Mouse (Mus musculus): ENCODE measurements around the gene 4833427G06Rik. TPM values are rescaled to one million over a fixed set of nuclear protein-coding genes. Genes with fewer than 3 reads are reported as not detected.

Gene 4833427G06Rik
- polyA plus RNA-seq, 1 experiment from 2014 or later, result not detected

DNA sequence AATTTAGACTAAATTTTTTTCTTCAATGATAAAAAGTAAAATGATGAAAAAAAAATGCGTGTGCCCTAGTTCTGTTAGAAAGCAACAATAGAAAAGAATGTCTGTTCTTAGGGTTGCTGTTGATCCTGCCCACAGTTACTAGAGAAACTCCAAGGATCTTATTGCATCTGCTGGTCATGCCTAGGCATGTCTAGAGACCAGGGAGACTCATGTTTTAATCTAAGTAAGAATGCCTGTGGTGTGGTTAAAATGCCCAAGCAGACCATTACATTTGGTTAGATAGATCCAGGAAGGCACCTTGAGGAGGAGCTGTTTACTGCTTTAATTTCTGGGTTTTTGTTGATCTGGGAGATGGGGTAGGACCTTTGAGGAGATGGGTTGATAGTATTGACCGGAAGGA is 3.9 kb upstream of the 4833427G06Rik start:
- Histone ChIP-seq H3K4me3 (replicated peaks) (no peak overlapping the region), H3K4me2 (no peak overlapping the region), H3K36me3 (no peaks in the 10 kb centered on the region), H3K27me3 (peaks cover 17% of the 10 kb centered on the region), H3K4me1 (replicated peaks) (peaks cover 8% of the 10 kb centered on the region), H3K27ac (no peak overlapping the region), H3K9me3 (no peaks in the 10 kb centered on the region), H3K9ac (replicated peaks) (no peak overlapping the region)
- no peak for ATAC-seq (ENCODE audit: insufficient number of reproducible peaks, insufficient read depth, low FRiP score, low TSS enrichment, low read depth)
- WGBS, result 72% methylated on average over 2 of the region's 2 CpGs

- peak overlapping the region; percentile 99 for H3K4me2 ChIP-seq
- ATAC-seq (ENCODE audit: insufficient number of reproducible peaks, insufficient read depth, low FRiP score, low TSS enrichment, low read depth), result peak; percentile 26; the same call in 1 of the 2 replicates
- WGBS, result 12% methylated on average over 30 of the region's 30 CpGs
- H3K4me1 ChIP-seq (replicated peaks), result peaks cover 8% of the 10 kb centered on the region
- H3K9ac ChIP-seq (replicated peaks), result peak overlapping the region; percentile 71
- H3K4me3 ChIP-seq (replicated peaks), result peak overlapping the region; percentile 55
- H3K9me3 ChIP-seq, result no peaks in the 10 kb centered on the region
- H3K27ac ChIP-seq, result no peak overlapping the region
- H3K36me3 ChIP-seq, result no peaks in the 10 kb centered on the region
- peaks cover 22% of the 10 kb centered on the region for H3K27me3 ChIP-seq
These were observed 2.1 kb upstream of the 4833427G06Rik start for GRCm38 (mm10) chr9:51103808-51104514.

DNA sequence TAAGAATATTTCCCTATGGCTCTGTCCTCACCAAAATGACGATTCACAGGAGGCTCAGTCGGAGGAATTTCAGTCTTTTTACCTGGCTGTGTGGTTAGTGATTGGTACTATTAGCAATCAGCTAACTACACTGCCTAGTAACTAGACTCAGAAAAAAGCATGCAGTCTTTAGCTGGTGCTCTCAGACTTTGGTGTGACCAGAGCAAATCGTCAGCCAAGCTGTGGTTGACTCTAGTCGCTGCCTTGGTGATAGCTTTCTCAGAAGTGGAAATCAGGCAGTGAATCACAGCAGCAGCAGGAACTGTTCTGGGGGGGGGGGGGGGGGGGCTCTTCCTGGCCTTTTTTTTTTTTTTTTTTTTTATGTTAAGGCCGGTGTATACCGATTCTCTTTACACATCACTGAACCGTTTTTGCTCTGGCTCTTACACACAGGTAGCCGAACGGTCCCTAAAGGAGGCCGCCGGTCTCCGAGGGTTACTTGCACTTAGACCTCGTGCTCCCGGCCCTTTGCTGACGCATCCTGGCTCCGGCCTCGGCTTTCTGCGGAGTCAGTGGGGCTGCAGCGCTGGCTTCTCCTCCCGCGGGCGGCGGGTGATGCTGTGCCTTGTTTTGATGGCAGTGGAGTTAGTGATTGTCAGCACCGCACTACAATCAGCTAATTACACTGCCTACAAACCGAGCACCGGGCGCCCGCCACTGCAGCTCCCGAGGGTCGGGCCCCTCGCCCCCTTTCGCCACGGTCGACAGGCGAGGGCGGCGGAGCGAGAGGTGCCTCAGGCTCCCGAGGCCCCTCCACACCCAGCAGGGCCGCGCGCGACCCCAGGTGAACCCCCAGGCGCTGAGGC is 1.3 kb upstream of the 4833427G06Rik start:
- H3K9me3 ChIP-seq, result no peaks in the 10 kb centered on the region
- H3K4me3 ChIP-seq (replicated peaks), result peak overlapping the region; percentile 55
- ATAC-seq (ENCODE audit: insufficient number of reproducible peaks, insufficient read depth, low FRiP score, low TSS enrichment, low read depth), result peak; percentile 73
- peak overlapping the region; percentile 99 for H3K4me2 ChIP-seq
- H3K4me1 ChIP-seq (replicated peaks), result peaks cover 8% of the 10 kb centered on the region
- H3K27ac ChIP-seq, result no peak overlapping the region
- H3K27me3 ChIP-seq, result peaks cover 22% of the 10 kb centered on the region
- WGBS, result 2% methylated on average over 37 of the region's 44 CpGs
- peak overlapping the region; percentile 71 for H3K9ac ChIP-seq (replicated peaks)
- H3K36me3 ChIP-seq, result no peaks in the 10 kb centered on the region

GRCm38 (mm10) chr9:51096306-51096705 is 5.6 kb downstream of the 4833427G06Rik start:
- H3K4me2 ChIP-seq, result no peak overlapping the region
- H3K27me3 ChIP-seq, result peaks cover 6% of the 10 kb centered on the region
- 59% methylated on average over 2 of the region's 2 CpGs for WGBS
- H3K4me3 ChIP-seq (replicated peaks), result no peak overlapping the region
- no peaks in the 10 kb centered on the region for H3K36me3 ChIP-seq
- ATAC-seq (ENCODE audit: insufficient number of reproducible peaks, insufficient read depth, low FRiP score, low TSS enrichment, low read depth), result no peak
- no peak overlapping the region for H3K9ac ChIP-seq (replicated peaks)
- no peak overlapping the region for H3K27ac ChIP-seq
- no peaks in the 10 kb centered on the region for H3K4me1 ChIP-seq (replicated peaks)
- no peaks in the 10 kb centered on the region for H3K9me3 ChIP-seq

DNA sequence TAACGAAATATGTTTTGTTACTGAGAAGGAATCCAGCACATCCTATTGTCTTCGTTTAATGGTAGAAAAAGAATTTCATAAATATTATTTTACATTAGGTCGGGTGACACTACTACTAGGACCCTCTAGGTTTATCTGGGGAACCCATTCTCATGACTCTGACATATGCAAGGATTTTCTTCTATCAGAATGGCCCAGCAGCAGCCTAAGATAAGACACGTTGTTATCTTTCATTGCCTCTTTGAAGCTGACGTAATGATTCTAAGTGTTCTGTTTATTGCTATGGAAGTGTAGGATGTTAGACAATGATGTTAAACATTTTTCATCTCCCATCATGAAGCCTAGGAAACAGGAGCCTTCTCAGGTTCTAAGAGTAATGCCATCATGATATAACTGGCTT is 8.2 kb downstream of the 4833427G06Rik start:
- H3K4me1 ChIP-seq (replicated peaks), result no peaks in the 10 kb centered on the region
- no peaks in the 10 kb centered on the region for H3K27me3 ChIP-seq
- WGBS, result 70% methylated on average over 5 of the region's 5 CpGs
- no peaks in the 10 kb centered on the region for H3K9me3 ChIP-seq
- H3K4me2 ChIP-seq, result no peak overlapping the region
- H3K36me3 ChIP-seq, result no peaks in the 10 kb centered on the region
- no peak for ATAC-seq (ENCODE audit: insufficient number of reproducible peaks, insufficient read depth, low FRiP score, low TSS enrichment, low read depth)
- H3K9ac ChIP-seq (replicated peaks), result no peak overlapping the region
- H3K4me3 ChIP-seq (replicated peaks), result no peak overlapping the region
- H3K27ac ChIP-seq, result no peak overlapping the region

GRCm38 (mm10) chr9:51081614-51082013 is 20.3 kb downstream of the 4833427G06Rik start:
- H3K4me2 ChIP-seq, result no peak overlapping the region
- no peaks in the 10 kb centered on the region for H3K27me3 ChIP-seq
- no peak overlapping the region for H3K4me3 ChIP-seq (replicated peaks)
- H3K36me3 ChIP-seq, result no peaks in the 10 kb centered on the region
- ATAC-seq (ENCODE audit: insufficient number of reproducible peaks, insufficient read depth, low FRiP score, low TSS enrichment, low read depth), result no peak
- H3K27ac ChIP-seq, result no peak overlapping the region
- H3K4me1 ChIP-seq (replicated peaks), result peaks cover 10% of the 10 kb centered on the region
- no peak overlapping the region for H3K9ac ChIP-seq (replicated peaks)
- 82% methylated on average over 5 of the region's 5 CpGs for WGBS
- H3K9me3 ChIP-seq, result no peaks in the 10 kb centered on the region

DNA sequence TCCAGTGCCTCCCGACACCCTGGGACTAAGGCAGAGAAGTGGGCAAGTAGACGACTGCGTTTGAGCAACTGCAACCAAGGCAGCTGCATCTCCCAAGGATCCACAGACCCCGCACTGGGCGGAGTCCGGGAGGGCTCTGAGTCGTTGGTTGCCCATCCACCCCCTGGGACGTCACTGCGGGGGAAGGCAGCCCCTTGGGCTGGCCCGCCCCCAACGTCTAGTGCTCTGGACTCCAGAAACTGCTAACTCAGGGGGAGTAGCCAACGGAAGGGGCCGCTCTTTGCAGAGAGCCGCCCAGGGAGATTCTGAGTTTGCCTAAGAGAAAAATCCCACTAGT is 24.9 kb downstream of the 4833427G06Rik start, which contains the start of gene Layn:
Gene Layn (minus strand): TSS at position 116 of the 337 bp plus-strand sequence.
- H3K4me1 ChIP-seq (replicated peaks), result peaks cover 26% of the 10 kb centered on the region
- ATAC-seq (ENCODE audit: insufficient number of reproducible peaks, insufficient read depth, low FRiP score, low TSS enrichment, low read depth), result peak; percentile 92
- H3K9ac ChIP-seq (replicated peaks), result peak within 1 kb of the TSS; percentile 57
- peak within 1 kb of the TSS; percentile 52 for H3K4me3 ChIP-seq (replicated peaks)
- no peaks in the 10 kb centered on the region for H3K9me3 ChIP-seq
- H3K4me2 ChIP-seq, result peak within 1 kb of the TSS; percentile 90
- H3K36me3 ChIP-seq, result no peaks in the 10 kb centered on the region
- peak within 1 kb of the TSS; percentile 64 for H3K27ac ChIP-seq
- no peaks in the 10 kb centered on the region for H3K27me3 ChIP-seq
- under 1% methylated on average over 14 of the region's 14 CpGs for WGBS

- H3K9ac ChIP-seq (replicated peaks), result peak overlapping the region; percentile 57
- H3K9me3 ChIP-seq, result no peaks in the 10 kb centered on the region
- peaks cover 26% of the 10 kb centered on the region for H3K4me1 ChIP-seq (replicated peaks)
- no peaks in the 10 kb centered on the region for H3K27me3 ChIP-seq
- H3K4me3 ChIP-seq (replicated peaks), result peak overlapping the region; percentile 52
- peak overlapping the region; percentile 64 for H3K27ac ChIP-seq
- H3K4me2 ChIP-seq, result peak overlapping the region; percentile 90
- H3K36me3 ChIP-seq, result no peaks in the 10 kb centered on the region
- ATAC-seq (ENCODE audit: insufficient number of reproducible peaks, insufficient read depth, low FRiP score, low TSS enrichment, low read depth), result peak; percentile 47
- under 1% methylated on average over 17 of the region's 17 CpGs for WGBS
These were observed 25.4 kb downstream of the 4833427G06Rik start for GRCm38 (mm10) chr9:51076300-51076978.

GRCm38 (mm10) chr9:51075780-51076179 is 26.1 kb downstream of the 4833427G06Rik start:
- Histone ChIP-seq H3K9ac (replicated peaks) (peak overlapping the region; percentile 57), H3K4me1 (replicated peaks) (peaks cover 26% of the 10 kb centered on the region), H3K36me3 (no peaks in the 10 kb centered on the region), H3K27ac (peak overlapping the region; percentile 64), H3K27me3 (no peaks in the 10 kb centered on the region), H3K4me2 (peak overlapping the region; percentile 90), H3K4me3 (replicated peaks) (peak overlapping the region; percentile 52), H3K9me3 (no peaks in the 10 kb centered on the region)
- ATAC-seq (ENCODE audit: insufficient number of reproducible peaks, insufficient read depth, low FRiP score, low TSS enrichment, low read depth), result no peak
- WGBS, result 11% methylated on average over 3 of the region's 3 CpGs

DNA sequence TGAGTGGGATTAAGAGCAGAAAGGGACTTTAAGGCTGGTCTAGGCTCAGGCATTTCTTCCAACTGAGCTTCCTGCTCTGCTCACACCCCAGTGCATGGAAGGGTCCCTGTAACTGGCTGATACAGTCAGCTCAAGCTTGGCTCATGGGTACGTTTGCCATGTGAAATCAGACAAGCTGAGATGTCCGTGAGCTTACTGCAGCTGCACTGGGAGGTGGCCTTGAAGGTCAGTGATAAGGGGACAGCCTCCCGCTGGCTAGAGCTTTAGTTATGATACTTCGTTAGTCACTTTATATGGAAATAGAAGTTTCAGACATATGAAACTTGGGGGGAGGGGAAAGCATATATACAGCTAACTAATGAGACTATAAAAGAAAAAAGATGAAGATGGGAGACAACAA is 31.1 kb downstream of the 4833427G06Rik start:
- no peaks in the 10 kb centered on the region for H3K9me3 ChIP-seq
- H3K4me1 ChIP-seq (replicated peaks), result peaks cover 7% of the 10 kb centered on the region
- no peak overlapping the region for H3K27ac ChIP-seq
- 75% methylated on average over 4 of the region's 4 CpGs for WGBS
- no peak for ATAC-seq (ENCODE audit: insufficient number of reproducible peaks, insufficient read depth, low FRiP score, low TSS enrichment, low read depth)
- no peaks in the 10 kb centered on the region for H3K27me3 ChIP-seq
- H3K36me3 ChIP-seq, result no peaks in the 10 kb centered on the region
- H3K9ac ChIP-seq (replicated peaks), result no peak overlapping the region
- H3K4me2 ChIP-seq, result no peak overlapping the region
- H3K4me3 ChIP-seq (replicated peaks), result no peak overlapping the region

- no peak for ATAC-seq (ENCODE audit: insufficient number of reproducible peaks, insufficient read depth, low FRiP score, low TSS enrichment, low read depth)
- WGBS, result 59% methylated on average over 3 of the region's 3 CpGs
- no peaks in the 10 kb centered on the region for H3K4me1 ChIP-seq (replicated peaks)
These were observed 33.7 kb downstream of the 4833427G06Rik start for GRCm38 (mm10) chr9:51068202-51068601.

More at GRCm38 (mm10) chr9:51068202-51068601, 33.7 kb downstream of the 4833427G06Rik start:
- H3K27me3 ChIP-seq, result no peaks in the 10 kb centered on the region
- H3K4me3 ChIP-seq (replicated peaks), result no peak overlapping the region
- no peak overlapping the region for H3K27ac ChIP-seq
- H3K9me3 ChIP-seq, result no peaks in the 10 kb centered on the region
- no peak overlapping the region for H3K4me2 ChIP-seq
- no peak overlapping the region for H3K9ac ChIP-seq (replicated peaks)
- H3K36me3 ChIP-seq, result no peaks in the 10 kb centered on the region

All from limb, embryonic 12.5 days (tissue).